Mouse (Mus musculus) layer of hippocampus, adult 9-10 months (tissue): ENCODE measurements around the gene A430078G23Rik.

ENCODE experiments used
- DNase-seq: peaks from one replicate; pipeline ENCODE4 v3.0.0; 2022; ENCODE audit warnings: low spot score

Gene A430078G23Rik

DNA sequence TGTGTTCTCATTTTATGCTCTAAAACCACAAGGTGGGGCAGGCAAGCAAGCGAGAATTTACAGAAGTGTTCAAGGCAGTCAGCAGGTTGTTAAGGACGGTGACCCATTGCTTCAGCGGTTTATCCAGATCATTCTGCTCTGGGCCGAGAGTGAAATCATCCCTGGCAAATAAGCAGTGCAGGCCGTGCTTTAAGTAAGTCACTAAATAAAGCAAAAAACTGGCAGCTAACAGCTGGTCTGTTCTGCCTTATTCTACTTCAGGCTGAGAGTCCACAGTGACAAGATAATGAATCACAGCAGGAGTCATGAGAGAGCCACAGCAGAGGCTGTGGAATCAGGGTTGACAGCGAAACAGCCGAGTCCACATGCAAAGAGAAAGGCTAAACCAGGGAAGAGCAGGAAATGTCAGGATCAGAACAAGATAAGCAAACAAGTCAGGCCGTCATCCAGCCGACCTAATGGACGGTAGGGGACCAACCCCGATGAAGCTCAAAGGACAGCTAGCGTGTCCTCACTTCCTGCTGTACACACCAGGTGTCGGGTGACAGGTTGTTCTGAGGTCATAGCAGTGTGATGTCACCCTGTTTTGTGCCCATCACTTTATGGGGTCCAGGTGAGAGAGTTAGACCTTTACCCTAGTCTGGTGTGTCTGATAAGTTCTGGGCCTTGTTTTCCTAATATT, 4.9 kb upstream of the A430078G23Rik start:
- no peak for DNase-seq

DNA sequence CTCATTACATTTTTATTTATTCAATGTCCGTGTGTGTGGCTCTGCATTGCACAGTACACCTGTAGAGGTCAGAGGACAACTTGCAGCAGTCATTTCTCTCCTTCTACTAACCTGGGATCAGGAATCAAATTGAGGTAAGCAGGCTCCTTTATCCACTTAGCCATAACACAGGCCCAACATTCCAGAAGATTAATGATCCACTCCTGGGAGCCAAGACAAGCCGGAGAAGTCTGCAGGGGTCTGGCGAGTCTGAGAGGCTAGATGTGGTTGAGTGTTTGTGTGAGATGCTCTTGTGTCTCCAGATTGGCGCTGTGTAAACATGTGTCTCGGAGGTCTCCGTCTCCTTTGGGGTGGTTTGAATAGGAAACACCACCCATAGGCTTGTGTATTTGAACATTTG, 2.5 kb upstream of the A430078G23Rik start:
- no peak for DNase-seq

DNA sequence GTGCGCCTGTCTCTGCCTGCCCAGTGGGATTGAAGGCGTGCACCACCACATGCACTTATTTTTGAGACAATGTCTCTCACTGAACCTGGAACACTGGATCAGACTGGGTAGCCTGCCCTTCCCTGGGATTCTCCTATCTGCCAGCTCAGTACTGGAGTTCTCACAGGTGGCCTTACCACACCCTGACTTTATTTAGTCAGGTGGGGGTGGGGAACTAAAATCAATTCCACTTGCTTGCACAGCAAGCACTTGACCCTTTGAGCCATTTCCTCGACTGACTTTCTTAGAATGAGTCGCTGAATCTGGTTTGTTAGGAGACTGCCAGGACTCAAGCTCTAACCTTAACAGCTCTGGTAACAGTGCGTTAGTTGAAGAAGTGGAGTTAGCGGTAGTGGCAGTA, 500 bp upstream of the A430078G23Rik start:
- DNase-seq = no peak

- DNase-seq = no peak
These were observed 712 bp downstream of the A430078G23Rik start for GRCm38 (mm10) chr8:3353811-3354442.

DNA sequence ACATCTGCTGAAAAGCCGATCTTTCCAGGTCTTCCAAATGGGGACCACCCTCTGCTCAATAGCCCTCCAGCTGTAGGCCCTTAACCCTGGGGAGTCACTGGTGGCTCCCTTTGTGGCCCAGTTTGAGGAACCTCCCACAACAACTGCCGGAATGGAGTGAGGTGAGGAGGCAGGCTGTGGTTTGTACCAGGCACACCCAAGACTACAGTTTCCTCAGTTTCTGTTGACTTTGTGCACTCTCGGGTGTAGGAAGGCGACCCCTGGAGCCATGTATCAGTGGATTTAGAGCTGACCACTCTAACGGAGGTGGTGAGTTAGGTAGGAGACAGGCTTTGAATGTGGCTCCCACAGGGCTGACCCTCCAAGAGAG, 1.2 kb downstream of the A430078G23Rik start:
- DNase-seq = no peak

DNA sequence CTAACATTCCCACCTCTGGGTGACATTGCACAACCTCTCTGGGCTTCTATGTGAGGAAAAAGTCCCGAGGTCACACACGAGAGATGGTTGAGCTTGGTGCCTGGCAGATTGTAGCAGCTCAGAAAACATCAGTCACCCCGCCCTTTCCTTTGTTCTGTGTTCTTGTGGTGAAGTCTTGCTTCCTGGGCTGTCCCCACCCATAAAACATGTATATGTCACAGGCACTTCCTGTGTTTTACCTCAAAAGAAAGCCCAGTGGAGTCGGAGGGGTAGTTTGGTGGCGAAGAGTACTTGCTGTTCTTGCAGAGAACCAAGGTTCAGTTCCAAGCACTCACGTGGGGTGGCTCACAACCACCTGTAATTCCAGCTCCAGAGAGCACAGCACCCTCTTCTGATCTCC, 2.4 kb downstream of the A430078G23Rik start:
- DNase-seq = no peak

- DNase-seq = peak; percentile 61
These were observed 4.8 kb downstream of the A430078G23Rik start for GRCm38 (mm10) chr8:3358060-3358459.

- DNase-seq = no peak
These were observed 13.9 kb downstream of the A430078G23Rik start for GRCm38 (mm10) chr8:3367086-3367485.

- no peak for DNase-seq
These were observed 14.9 kb downstream of the A430078G23Rik start for GRCm38 (mm10) chr8:3368091-3368490.

- DNase-seq = no peak
These were observed 22.5 kb downstream of the A430078G23Rik start for GRCm38 (mm10) chr8:3375748-3376147.

DNA sequence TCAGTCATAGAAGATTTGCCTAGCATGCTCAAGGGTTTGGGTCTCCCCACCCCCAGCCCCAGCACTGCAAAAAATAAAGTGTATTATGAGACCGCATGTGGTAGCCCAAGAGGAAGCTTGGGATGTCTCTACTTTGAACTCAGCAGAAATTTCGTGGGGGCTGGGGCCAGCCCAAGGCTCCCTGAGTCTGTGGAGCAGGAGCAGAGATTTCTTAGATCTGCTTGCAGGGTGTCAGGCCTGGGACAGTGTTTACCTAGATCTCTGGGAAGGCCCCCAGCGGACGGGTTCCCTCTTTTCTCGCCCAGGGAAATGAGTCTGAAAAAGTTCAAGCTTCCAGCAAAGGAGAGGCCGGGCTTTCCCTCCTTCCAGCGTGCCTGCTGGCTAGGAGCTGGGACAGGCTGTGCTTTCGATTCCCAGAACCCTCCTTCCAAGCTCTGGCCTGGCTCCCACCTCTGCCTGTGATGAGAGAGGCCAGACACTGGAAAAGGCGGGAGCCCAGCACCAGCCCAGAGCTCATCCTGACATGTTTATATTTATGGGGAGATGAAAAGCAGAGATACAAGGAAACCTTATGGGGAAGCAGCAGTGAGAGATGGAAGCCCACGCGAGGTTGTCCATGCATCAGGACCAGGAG, 23.5 kb downstream of the A430078G23Rik start:
- DNase-seq = no peak

DNA sequence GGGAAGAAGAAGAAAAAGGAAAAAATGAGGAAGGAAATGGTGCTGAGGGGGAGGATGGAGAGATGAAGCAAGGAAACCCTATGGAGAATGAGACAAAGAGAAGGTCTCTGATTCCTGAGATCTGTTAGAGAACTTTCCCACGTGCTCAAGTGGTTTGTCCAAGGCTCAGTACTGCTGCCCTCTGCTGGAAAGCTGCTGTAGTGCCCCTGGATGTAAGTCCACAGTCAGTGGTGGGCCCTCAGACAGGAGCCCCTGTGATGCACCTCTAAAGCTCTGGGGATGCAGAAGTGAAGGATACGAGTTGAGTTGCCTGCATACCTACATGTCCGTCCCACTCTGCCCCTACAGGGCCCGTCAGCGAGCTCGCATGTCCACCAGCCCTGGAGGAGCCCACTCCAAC, 34.1 kb downstream of the A430078G23Rik start:
- DNase-seq = no peak

DNA sequence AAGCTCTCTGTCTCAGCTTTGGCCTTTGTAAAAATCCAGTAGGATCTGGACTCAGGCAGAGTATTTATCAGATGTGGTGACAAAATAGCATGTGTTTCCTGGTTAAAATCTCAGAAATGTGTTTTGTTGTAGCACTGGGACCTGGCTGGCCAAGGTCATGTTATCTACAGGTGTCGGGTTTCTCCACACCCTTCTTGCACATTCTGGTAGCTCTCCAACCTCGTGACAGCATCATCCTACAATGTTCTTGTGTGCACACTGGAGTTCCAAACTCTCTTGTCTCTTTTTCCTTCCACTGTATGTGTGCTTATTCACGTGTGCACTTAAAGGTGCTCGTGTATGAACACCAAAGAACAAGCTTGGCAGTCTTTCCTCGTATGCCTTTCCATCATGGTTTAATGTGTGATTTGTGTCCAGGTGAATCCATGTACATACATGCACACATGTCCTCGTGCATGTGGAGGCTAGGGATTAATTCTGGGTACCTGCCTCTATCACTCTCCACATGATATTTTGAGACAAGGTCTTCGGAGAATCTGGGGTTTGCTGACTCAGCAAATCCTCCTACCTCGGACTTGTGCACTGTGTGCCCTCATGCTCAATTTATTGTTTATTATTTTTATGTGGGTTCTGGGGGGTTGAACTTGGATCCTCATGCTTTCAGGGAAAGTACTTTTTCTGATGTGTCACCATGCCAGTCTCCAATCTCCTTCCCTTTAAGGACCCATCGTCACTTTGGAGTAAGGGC, 35.5 kb downstream of the A430078G23Rik start:
- DNase-seq = no peak

- DNase-seq = no peak
These were observed 36.3 kb downstream of the A430078G23Rik start for GRCm38 (mm10) chr8:3389506-3389905.

- DNase-seq = no peak
These were observed 39.1 kb downstream of the A430078G23Rik start for GRCm38 (mm10) chr8:3392293-3392692.

GRCm38 (mm10) chr8:3392771-3393710, 39.8 kb downstream of the A430078G23Rik start, which contains the start of gene Arhgef18:
Gene Arhgef18 (plus strand): TSS chr8:3393006.
- peak; percentile 30 for DNase-seq

DNA sequence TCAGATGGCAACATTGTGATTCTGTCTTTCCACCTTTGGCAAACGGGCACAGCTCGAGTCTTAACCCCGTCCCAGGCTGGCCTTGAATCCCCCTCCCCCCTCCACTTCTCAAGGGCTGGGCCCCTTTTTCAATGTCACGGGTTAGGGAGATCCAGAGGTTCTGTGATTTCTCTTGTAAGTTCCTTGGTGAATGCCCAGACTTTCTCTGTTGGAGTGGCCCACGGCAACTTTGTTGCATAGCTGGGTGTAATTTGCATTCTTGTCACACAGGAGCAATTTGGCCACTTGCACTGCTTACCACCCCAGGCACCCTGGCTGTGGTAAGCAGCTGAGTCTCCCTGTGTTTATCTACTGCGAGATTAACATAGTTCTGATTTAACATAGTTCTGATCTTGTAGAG, 41.4 kb downstream of the A430078G23Rik start:
- DNase-seq = no peak

DNA sequence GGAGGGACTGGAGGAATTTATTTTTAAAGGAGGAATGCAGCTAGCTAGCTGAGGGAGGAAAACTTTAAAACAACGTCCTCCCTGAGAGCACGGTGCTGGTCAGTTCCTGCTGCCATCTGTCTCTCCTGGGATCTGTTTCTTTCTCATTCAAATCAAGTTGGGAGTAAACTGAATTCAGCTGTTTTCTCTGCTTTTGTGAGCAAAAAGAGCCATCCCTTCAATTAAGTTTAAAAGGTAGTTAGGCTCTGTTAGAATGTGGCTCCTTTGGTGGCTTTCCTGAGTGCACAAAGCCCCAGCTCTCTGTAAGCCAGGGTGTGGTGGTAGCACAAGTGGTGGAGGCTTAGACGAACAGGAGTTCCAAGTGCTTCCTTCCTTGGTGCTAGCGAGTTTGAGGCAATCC, 42.0 kb downstream of the A430078G23Rik start:
- DNase-seq = no peak

DNA sequence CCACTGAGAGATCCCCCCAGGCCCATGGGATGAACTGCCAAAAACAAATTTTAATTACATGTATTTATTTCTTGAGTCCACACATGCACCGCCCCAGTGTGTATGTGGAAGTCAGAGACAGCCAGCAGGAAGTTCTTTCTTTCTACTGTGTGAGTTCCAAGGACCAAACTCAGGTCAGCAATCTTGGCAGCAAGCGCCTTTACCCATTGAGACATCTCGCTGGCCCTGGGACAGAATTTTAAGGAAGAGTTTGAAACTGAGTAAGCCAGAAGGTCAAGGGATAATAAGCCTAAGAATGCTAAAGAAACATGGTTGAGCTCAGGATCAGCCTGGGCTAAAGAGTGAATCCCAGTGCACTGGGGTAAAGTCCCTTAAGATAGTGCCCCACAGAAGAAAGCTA, 44.4 kb downstream of the A430078G23Rik start:
- DNase-seq = no peak

GRCm38 (mm10) chr8:3400509-3400908, 47.3 kb downstream of the A430078G23Rik start:
- DNase-seq = no peak

GRCm38 (mm10) chr8:3407417-3407816, 54.2 kb downstream of the A430078G23Rik start:
- no peak for DNase-seq

DNA sequence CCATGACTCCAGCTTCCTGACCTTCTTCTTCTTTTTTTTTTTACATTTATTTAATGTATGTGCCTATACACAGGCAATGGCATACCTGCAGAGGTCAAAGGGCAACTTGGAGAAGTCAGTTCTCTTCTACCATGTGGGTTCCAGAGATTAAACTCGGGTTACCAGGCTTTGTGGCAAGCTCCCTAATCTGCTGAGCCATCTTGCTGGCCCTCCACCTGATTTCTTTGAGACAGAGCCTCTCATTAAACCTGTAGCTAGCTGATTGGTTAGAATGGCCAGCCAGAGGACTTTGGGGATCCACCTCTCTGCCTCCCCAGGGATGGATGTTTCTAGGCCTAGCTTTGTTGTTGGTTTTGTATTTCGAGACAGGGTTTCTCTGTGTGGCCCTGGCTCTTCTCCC, 57.9 kb downstream of the A430078G23Rik start:
- no peak for DNase-seq
